Mouse (Mus musculus): ENCODE measurements at regions not wholly inside any gene's neighbourhood (a gene's known extent, or its start where the extent isn't known, plus 50 kb on each side); places are given as distances from the start of the nearest gene placed in this dataset.
A peak's percentile ranks its signal among the peaks of the same experiment; 100 is the strongest.

DNA sequence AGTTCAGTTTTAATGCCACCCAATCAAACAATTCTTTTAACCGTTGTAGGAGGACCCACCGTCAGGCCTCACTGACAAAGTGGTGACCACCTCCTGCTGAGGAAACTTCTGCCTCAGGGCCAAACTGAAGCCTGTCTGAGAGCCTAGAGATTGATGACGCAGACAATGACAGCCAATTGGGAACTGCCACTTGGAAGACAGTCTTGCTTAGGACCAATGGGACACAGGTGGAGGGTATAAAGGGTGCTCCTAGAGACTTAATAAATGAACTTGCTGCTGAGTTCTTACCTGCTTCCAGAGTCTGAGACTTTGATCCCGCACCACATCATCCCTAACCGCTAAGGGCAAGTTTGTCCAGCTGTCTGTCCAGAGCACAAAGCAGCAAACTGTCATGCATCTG, 80.0 kb downstream of the Tbx4 start:
- H3K27ac ChIP-seq (ENCODE audit: low read length), result no peak overlapping the region
- no peaks in the 10 kb centered on the region for H3K9me3 ChIP-seq (ENCODE audit: low read length)
- H3K4me3 ChIP-seq (ENCODE audit: low read depth, low read length), result no peak overlapping the region
- ATAC-seq, result no peak
- H3K4me1 ChIP-seq (ENCODE audit: insufficient read depth, low read depth, low read length), result no peaks in the 10 kb centered on the region
- H3K4me2 ChIP-seq (replicated peaks; ENCODE audit: low read depth, low read length), result no peak overlapping the region
- no peaks in the 10 kb centered on the region for H3K36me3 ChIP-seq (ENCODE audit: insufficient read depth, low read length)
- H3K9ac ChIP-seq (replicated peaks; ENCODE audit: low read depth), result no peak overlapping the region
- no peak for DNase-seq (ENCODE audit: low spot score)
- no peak for TF ChIP-seq CTCF (IDR thresholded peaks at IDR 0.05)
- TF ChIP-seq EP300 (IDR thresholded peaks at IDR 0.05), result no peak
- 88% methylated on average over 5 of the region's 5 CpGs for WGBS
- H3K27me3 ChIP-seq (replicated peaks; ENCODE audit: insufficient read depth, low read length), result no peaks in the 10 kb centered on the region

DNA sequence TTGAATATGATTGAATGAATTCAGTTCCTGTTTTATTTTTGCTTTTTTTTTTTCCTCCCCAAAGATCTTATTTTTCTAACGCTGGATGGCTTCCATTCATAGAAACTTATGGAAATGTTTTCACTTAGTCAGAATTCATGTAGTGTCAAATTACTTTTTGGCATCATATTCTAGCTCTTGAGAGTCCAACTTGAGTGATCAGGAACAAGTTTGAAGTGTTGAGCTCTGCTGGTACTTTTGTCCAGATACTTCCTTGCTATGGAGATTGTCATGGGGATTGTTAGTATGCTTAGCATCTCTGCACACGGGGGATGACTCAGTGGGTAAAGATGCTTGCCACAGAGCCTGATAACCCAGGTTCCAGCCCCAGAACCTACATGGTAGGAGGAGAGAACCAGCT, 84.1 kb downstream of the Tbx4 start:
- H3K4me2 ChIP-seq (replicated peaks; ENCODE audit: low read depth, low read length), result no peak overlapping the region
- 43% methylated on average over 2 of the region's 2 CpGs for WGBS
- H3K27ac ChIP-seq (ENCODE audit: low read length), result no peak overlapping the region
- no peaks in the 10 kb centered on the region for H3K4me1 ChIP-seq (ENCODE audit: insufficient read depth, low read depth, low read length)
- no peak overlapping the region for H3K4me3 ChIP-seq (ENCODE audit: low read depth, low read length)
- H3K9me3 ChIP-seq (ENCODE audit: low read length), result no peaks in the 10 kb centered on the region
- DNase-seq (ENCODE audit: low spot score) (peak; percentile 50), ATAC-seq (no peak)
- no peaks in the 10 kb centered on the region for H3K27me3 ChIP-seq (replicated peaks; ENCODE audit: insufficient read depth, low read length)
- no peak for TF ChIP-seq CTCF (IDR thresholded peaks at IDR 0.05)
- no peak overlapping the region for H3K9ac ChIP-seq (replicated peaks; ENCODE audit: low read depth)
- no peaks in the 10 kb centered on the region for H3K36me3 ChIP-seq (ENCODE audit: insufficient read depth, low read length)

DNA sequence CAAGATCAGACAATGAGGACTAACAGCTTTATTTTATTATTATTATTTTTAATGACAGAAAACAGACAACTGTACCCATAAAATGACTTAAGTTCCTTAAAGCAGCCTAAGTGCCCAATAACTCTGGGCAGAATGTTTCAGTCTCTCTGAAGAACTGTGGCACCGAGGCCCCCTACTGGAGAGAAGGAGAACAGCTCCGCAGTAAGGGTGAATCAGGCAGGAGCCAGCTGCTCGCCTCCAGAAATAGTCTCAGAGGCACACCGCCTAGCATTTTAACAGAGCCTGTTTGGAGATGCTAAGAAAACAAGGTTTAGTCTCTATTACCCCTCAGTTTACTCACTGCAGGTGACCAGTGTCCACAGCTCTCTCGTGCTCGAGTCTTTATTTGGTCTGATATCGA, 86.2 kb downstream of the Tbx4 start:
- H3K9me3 ChIP-seq (ENCODE audit: low read length), result no peaks in the 10 kb centered on the region
- no peak overlapping the region for H3K27ac ChIP-seq (ENCODE audit: low read length)
- H3K4me1 ChIP-seq (ENCODE audit: insufficient read depth, low read depth, low read length), result no peaks in the 10 kb centered on the region
- H3K9ac ChIP-seq (replicated peaks; ENCODE audit: low read depth), result no peak overlapping the region
- no peaks in the 10 kb centered on the region for H3K36me3 ChIP-seq (ENCODE audit: insufficient read depth, low read length)
- ATAC-seq (peak; percentile 68), DNase-seq (ENCODE audit: low spot score) (peak; percentile 86)
- TF ChIP-seq EP300 (IDR thresholded peaks at IDR 0.05) (no peak), CTCF (IDR thresholded peaks at IDR 0.05) (peak; percentile 94)
- 24% methylated on average over 7 of the region's 7 CpGs for WGBS
- no peaks in the 10 kb centered on the region for H3K27me3 ChIP-seq (replicated peaks; ENCODE audit: insufficient read depth, low read length)
- H3K4me2 ChIP-seq (replicated peaks; ENCODE audit: low read depth, low read length), result no peak overlapping the region
- H3K4me3 ChIP-seq (ENCODE audit: low read depth, low read length), result no peak overlapping the region

DNA sequence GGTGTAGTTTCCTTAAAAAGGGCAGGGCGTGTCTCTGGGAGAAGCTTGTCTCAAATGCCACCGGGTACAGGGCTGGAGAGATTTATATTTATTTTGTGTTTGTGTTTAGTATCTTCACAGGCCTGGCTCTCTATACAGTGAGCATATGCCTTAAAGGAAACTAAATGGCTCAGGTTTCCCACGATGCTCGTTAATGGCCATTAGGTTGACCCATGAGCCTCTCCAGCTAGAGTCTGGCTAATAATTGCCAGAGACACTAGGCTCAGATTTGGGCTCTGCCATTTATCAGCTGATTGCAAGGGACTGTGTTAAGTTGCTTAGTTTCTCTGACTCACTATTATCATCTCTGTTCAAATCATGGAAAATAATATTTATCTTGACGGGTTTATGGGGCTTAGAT, 87.5 kb downstream of the Tbx4 start:
- Histone ChIP-seq H3K4me1 (ENCODE audit: insufficient read depth, low read depth, low read length) (no peaks in the 10 kb centered on the region), H3K9ac (replicated peaks; ENCODE audit: low read depth) (no peak overlapping the region), H3K36me3 (ENCODE audit: insufficient read depth, low read length) (no peaks in the 10 kb centered on the region), H3K27me3 (replicated peaks; ENCODE audit: insufficient read depth, low read length) (no peaks in the 10 kb centered on the region), H3K4me3 (ENCODE audit: low read depth, low read length) (no peak overlapping the region), H3K9me3 (ENCODE audit: low read length) (no peaks in the 10 kb centered on the region), H3K4me2 (replicated peaks; ENCODE audit: low read depth, low read length) (no peak overlapping the region), H3K27ac (ENCODE audit: low read length) (no peak overlapping the region)
- DNase-seq (ENCODE audit: low spot score) (no peak), ATAC-seq (no peak)
- WGBS, result 50% methylated on average over 5 of the region's 5 CpGs
- TF ChIP-seq CTCF (IDR thresholded peaks at IDR 0.05) (no peak), EP300 (IDR thresholded peaks at IDR 0.05) (no peak)

DNA sequence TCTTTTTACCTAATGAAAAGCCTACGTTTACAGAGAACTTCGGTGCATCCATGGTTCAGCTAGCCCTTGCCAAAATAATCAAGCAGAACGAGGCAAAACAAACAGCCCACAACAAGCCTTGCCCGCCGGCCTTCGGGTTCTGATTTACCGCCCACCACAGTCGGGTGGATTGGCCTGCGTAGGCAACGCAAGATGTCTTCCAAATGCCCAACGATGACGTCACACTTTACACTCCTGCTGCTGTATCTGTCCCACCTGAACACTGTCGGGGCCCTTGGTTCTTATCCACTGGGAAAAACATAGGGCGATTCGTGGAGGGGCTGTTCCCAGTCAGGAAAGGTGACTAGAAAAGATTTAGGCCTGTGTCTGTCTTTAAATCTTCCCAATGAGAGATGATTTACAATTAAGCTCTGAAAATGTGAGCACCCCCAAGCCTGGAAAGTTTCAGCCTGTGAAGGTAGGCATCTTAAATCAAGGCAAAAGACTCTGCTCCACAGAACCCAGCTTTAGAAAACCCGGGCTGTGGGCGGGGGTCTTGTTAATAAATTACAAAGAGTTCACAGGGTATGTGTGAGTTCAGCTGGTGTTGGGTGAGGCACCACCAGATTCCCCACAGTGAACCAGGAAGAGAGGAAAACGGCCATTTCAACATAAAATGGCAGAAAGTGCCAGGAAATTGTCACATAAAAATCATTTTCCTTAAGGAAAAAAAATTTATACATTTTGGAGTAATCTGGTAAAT, 90.6 kb downstream of the Tbx4 start:
- no peak overlapping the region for H3K9ac ChIP-seq (replicated peaks; ENCODE audit: low read depth)
- no peak overlapping the region for H3K27ac ChIP-seq (ENCODE audit: low read length)
- no peaks in the 10 kb centered on the region for H3K4me1 ChIP-seq (ENCODE audit: insufficient read depth, low read depth, low read length)
- H3K4me3 ChIP-seq (ENCODE audit: low read depth, low read length), result no peak overlapping the region
- no peaks in the 10 kb centered on the region for H3K27me3 ChIP-seq (replicated peaks; ENCODE audit: insufficient read depth, low read length)
- H3K4me2 ChIP-seq (replicated peaks; ENCODE audit: low read depth, low read length), result no peak overlapping the region
- DNase-seq (ENCODE audit: low spot score), result no peak
- WGBS, result 75% methylated on average over 18 of the region's 18 CpGs
- H3K9me3 ChIP-seq (ENCODE audit: low read length), result no peaks in the 10 kb centered on the region
- no peak for TF ChIP-seq EP300 (IDR thresholded peaks at IDR 0.05)
- no peak for TF ChIP-seq CTCF (IDR thresholded peaks at IDR 0.05)
- ATAC-seq, result no peak
- H3K36me3 ChIP-seq (ENCODE audit: insufficient read depth, low read length), result no peaks in the 10 kb centered on the region

DNA sequence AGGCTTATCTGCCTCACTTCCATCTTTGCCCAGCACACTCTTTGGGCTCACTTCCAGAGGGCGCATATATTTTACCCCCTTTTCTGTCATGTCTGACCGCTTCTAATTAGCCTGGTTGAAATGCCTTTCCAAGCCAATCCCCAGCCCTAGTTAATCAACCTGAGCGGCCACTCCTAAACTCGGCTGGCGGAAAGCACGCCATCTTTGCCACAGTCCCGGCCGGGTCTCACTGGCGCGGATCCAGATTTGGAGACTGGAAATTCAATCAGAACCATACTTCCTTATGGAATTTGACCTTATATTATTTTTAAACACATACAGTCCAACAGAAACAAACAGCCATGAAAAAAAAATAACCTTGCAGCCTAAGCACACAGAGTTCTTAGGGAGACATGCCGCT, 94.2 kb downstream of the Tbx4 start:
- no peak overlapping the region for H3K9ac ChIP-seq (replicated peaks; ENCODE audit: low read depth)
- ATAC-seq (no peak), DNase-seq (ENCODE audit: low spot score) (no peak)
- H3K9me3 ChIP-seq (ENCODE audit: low read length), result no peaks in the 10 kb centered on the region
- H3K27me3 ChIP-seq (replicated peaks; ENCODE audit: insufficient read depth, low read length), result no peaks in the 10 kb centered on the region
- no peak overlapping the region for H3K4me2 ChIP-seq (replicated peaks; ENCODE audit: low read depth, low read length)
- WGBS, result 58% methylated on average over 11 of the region's 11 CpGs
- no peaks in the 10 kb centered on the region for H3K4me1 ChIP-seq (ENCODE audit: insufficient read depth, low read depth, low read length)
- no peak overlapping the region for H3K27ac ChIP-seq (ENCODE audit: low read length)
- H3K36me3 ChIP-seq (ENCODE audit: insufficient read depth, low read length), result no peaks in the 10 kb centered on the region
- no peak overlapping the region for H3K4me3 ChIP-seq (ENCODE audit: low read depth, low read length)
- TF ChIP-seq CTCF (IDR thresholded peaks at IDR 0.05) (no peak), EP300 (IDR thresholded peaks at IDR 0.05) (no peak)

DNA sequence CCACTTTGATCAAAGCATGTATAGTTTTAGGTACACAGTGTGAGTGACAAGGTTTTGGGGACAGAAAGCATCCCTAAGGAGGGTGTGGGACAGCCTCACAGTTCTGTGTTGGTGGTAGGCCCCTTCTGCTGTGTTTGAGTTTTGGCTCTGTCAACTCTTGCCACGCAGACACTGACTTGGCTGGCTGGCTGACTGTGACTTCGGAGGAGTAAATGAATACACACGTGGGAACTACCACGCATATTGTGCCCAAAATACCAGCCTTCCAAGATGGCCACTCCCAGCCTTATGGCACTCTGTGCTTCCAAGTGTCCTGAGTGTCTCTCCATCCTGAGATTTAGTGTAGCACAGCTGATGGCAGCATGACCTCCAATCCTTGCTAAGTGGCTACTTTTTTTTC, 95.3 kb downstream of the Tbx4 start:
- H3K27ac ChIP-seq (ENCODE audit: low read length), result no peak overlapping the region
- no peaks in the 10 kb centered on the region for H3K27me3 ChIP-seq (replicated peaks; ENCODE audit: insufficient read depth, low read length)
- 69% methylated on average over 4 of the region's 4 CpGs for WGBS
- ATAC-seq, result no peak
- no peaks in the 10 kb centered on the region for H3K36me3 ChIP-seq (ENCODE audit: insufficient read depth, low read length)
- H3K4me3 ChIP-seq (ENCODE audit: low read depth, low read length), result no peak overlapping the region
- no peak overlapping the region for H3K4me2 ChIP-seq (replicated peaks; ENCODE audit: low read depth, low read length)
- no peak for TF ChIP-seq EP300 (IDR thresholded peaks at IDR 0.05)
- no peak for TF ChIP-seq CTCF (IDR thresholded peaks at IDR 0.05)
- DNase-seq (ENCODE audit: low spot score), result no peak
- H3K4me1 ChIP-seq (ENCODE audit: insufficient read depth, low read depth, low read length), result no peaks in the 10 kb centered on the region
- H3K9ac ChIP-seq (replicated peaks; ENCODE audit: low read depth), result no peak overlapping the region
- H3K9me3 ChIP-seq (ENCODE audit: low read length), result no peaks in the 10 kb centered on the region
